ENCODE assay signal across 14 mouse cellular contexts in the genomic region with DNA sequence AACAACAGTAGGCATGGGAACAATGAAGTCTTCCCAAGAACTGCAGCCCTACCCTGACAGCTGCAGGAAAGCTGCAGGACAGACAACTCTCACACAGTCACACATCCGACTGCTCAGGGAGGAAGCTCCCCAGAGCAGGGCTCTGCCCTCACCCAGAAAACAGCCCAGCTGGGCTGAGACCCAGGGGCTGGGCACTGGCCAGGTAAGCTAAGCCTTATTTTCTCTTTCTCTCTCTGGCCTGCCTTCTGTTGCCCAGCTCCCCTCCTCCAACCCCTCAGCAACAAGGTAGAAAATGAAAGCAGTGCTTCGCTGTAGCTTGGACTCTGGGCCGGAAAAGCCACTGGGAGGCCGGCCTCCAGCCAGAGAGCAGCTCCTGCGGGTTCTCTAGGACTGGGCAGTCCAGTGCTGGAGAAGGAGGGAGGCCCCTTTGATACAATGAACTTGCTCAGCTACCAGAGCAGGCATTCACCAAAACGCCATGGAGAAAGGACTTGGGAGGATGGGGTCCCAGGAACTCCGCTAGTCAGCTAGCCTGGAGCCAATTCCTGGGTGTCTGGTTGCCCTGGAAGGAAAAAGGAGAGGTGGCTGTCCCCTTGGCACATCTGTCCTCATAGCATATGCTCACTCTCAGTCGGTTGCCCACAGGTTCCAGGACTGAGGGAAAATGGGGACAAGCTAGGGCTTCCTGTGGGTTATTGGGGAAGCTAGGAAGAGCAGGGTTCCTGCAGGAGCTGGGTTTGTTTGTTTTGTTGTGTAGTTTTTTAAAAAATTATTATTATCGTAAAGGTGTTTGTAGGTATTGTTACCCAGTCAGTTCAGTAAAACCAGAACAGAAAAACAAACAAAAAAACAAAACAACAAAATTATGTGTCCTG. TPM values are rescaled to one million over a fixed set of nuclear protein-coding genes. Genes with fewer than 3 reads are reported as not detected.
DNase-seq lines count a peak whose midpoint lies in the region; ATAC-seq and TF ChIP-seq lines count a peak whose summit lies in the region.
"Had no signal": no experiment of that assay in that cellular context is flagged by ENCODE, and none has a peak within 500 bp of the region (broad histone marks: within the 10 kb centered on the region; RNA-seq: fewer than 3 reads in every experiment).

No protein-coding gene starts in this region.

- TF ChIP-seq CTCF in small intestine, adult 2 months (IDR thresholded peaks at IDR 0.05; ENCODE audit: extremely low read depth, insufficient read length, insufficient replicate concordance, low read depth, low read length) = no peak

- H3K4me3 ChIP-seq in forebrain, embryonic 10.5 days = no peak overlapping the region
- H3K4me3 ChIP-seq in forebrain, embryonic 13.5 days = no peak overlapping the region
- no peak overlapping the region; the same call in 1 of the 2 replicates for H3K4me3 ChIP-seq in hindbrain, embryonic 16.5 days (ENCODE audit: low read length)
- no peak overlapping the region for H3K4me3 ChIP-seq in hindbrain, embryonic 13.5 days
- no peak overlapping the region for H3K4me3 ChIP-seq in midbrain, embryonic 11.5 days (ENCODE audit: low read depth, low read length)
- no peak overlapping the region for H3K4me3 ChIP-seq in midbrain, embryonic 13.5 days (replicated peaks)
- H3K4me3 ChIP-seq in small intestine, adult 2 months (ENCODE audit: low read depth, low read length) = 0 out of 2 replicates have a peak overlapping the region, but pooled peaks have one; percentile 6
- H3K4me3 ChIP-seq: erythroblast, embryonic 14.5 days had no signal

- ATAC-seq in forebrain, embryonic 13.5 days = no peak
- ATAC-seq in hindbrain, embryonic 16.5 days = no peak
- no peak for ATAC-seq in hindbrain, embryonic 13.5 days (ENCODE audit: low FRiP score)
- ATAC-seq in midbrain, embryonic 11.5 days (ENCODE audit: low FRiP score) = no peak
- ATAC-seq in midbrain, embryonic 13.5 days = no peak
- ATAC-seq: activated CD4-positive, CD25-positive, alpha-beta regulatory T cell, adult 4 months had no signal

- no peaks in the 10 kb centered on the region for H3K9me3 ChIP-seq in forebrain, embryonic 10.5 days
- H3K9me3 ChIP-seq in forebrain, embryonic 13.5 days (replicated peaks) = no peaks in the 10 kb centered on the region
- no peaks in the 10 kb centered on the region for H3K9me3 ChIP-seq in hindbrain, embryonic 16.5 days (ENCODE audit: control insufficient read depth, low read length)
- no peaks in the 10 kb centered on the region for H3K9me3 ChIP-seq in hindbrain, embryonic 13.5 days
- H3K9me3 ChIP-seq in midbrain, embryonic 11.5 days (ENCODE audit: control insufficient read depth, low read length) = no peaks in the 10 kb centered on the region
- H3K9me3 ChIP-seq in midbrain, embryonic 13.5 days = no peaks in the 10 kb centered on the region

- peaks cover 44% of the 10 kb centered on the region for H3K4me1 ChIP-seq in forebrain, embryonic 10.5 days
- peaks cover 27% of the 10 kb centered on the region for H3K4me1 ChIP-seq in forebrain, embryonic 13.5 days
- H3K4me1 ChIP-seq in hindbrain, embryonic 16.5 days (ENCODE audit: control insufficient read depth, insufficient read depth, low read depth, low read length) = peaks cover 9% of the 10 kb centered on the region
- H3K4me1 ChIP-seq in hindbrain, embryonic 13.5 days (replicated peaks) = peaks cover 27% of the 10 kb centered on the region
- H3K4me1 ChIP-seq in midbrain, embryonic 11.5 days (ENCODE audit: control insufficient read depth, insufficient read depth, low read length) = peaks cover 7% of the 10 kb centered on the region; the same call in 1 of the 2 replicates
- H3K4me1 ChIP-seq in midbrain, embryonic 13.5 days (replicated peaks) = peaks cover 26% of the 10 kb centered on the region
- no peaks in the 10 kb centered on the region for H3K4me1 ChIP-seq in small intestine, adult 2 months (ENCODE audit: control insufficient read depth, insufficient read depth, insufficient read length, low read length)

- TF ChIP-seq POLR2A in small intestine, adult 2 months (IDR thresholded peaks at IDR 0.05; ENCODE audit: low read depth, low read length) = no peak

- no peak overlapping the region for H3K27ac ChIP-seq in forebrain, embryonic 10.5 days
- no peak overlapping the region for H3K27ac ChIP-seq in forebrain, embryonic 13.5 days
- no peak overlapping the region for H3K27ac ChIP-seq in hindbrain, embryonic 16.5 days (ENCODE audit: low read depth, low read length)
- H3K27ac ChIP-seq in hindbrain, embryonic 13.5 days = no peak overlapping the region
- no peak overlapping the region for H3K27ac ChIP-seq in midbrain, embryonic 11.5 days (ENCODE audit: low read depth, low read length)
- no peak overlapping the region for H3K27ac ChIP-seq in midbrain, embryonic 13.5 days
- H3K27ac ChIP-seq in small intestine, adult 2 months (ENCODE audit: insufficient read depth, low read depth, low read length) = no peak overlapping the region

- 3% methylated on average over 9 of the region's 9 CpGs for WGBS in forebrain, embryonic 10.5 days
- 3% methylated on average over 9 of the region's 9 CpGs for WGBS in forebrain, embryonic 13.5 days
- 4% methylated on average over 9 of the region's 9 CpGs for WGBS in hindbrain, embryonic 16.5 days
- 5% methylated on average over 9 of the region's 9 CpGs for WGBS in hindbrain, embryonic 13.5 days
- 3% methylated on average over 9 of the region's 9 CpGs for WGBS in midbrain, embryonic 11.5 days
- WGBS in midbrain, embryonic 13.5 days = 3% methylated on average over 9 of the region's 9 CpGs
- 8% methylated on average over 9 of the region's 9 CpGs for WGBS in small intestine, adult 2 months

- no peak overlapping the region for H3K9ac ChIP-seq in forebrain, embryonic 13.5 days
- H3K9ac ChIP-seq in hindbrain, embryonic 16.5 days (ENCODE audit: low read depth, low read length) = no peak overlapping the region
- no peak overlapping the region for H3K9ac ChIP-seq in hindbrain, embryonic 13.5 days
- no peak overlapping the region for H3K9ac ChIP-seq in midbrain, embryonic 11.5 days (ENCODE audit: low read length)
- H3K9ac ChIP-seq in midbrain, embryonic 13.5 days (replicated peaks) = no peak overlapping the region

- peak; percentile 31 for DNase-seq in forebrain, embryonic 10.5 days (ENCODE audit: extremely low spot score, low spot score)
- DNase-seq in midbrain, embryonic 11.5 days (ENCODE audit: low spot score, missing footprints) = peak; percentile 91
- no peak for DNase-seq in spleen, adult 18-20 months
- DNase-seq: layer of hippocampus, postnatal 36 days; thymus, postnatal 14 days had no signal

- H3K36me3 ChIP-seq in forebrain, embryonic 10.5 days (replicated peaks) = no peaks in the 10 kb centered on the region
- no peaks in the 10 kb centered on the region for H3K36me3 ChIP-seq in forebrain, embryonic 13.5 days (ENCODE audit: poor library complexity, severe bottlenecking)
- no peaks in the 10 kb centered on the region for H3K36me3 ChIP-seq in hindbrain, embryonic 16.5 days (ENCODE audit: control insufficient read depth, insufficient read depth, low read length)
- no peaks in the 10 kb centered on the region for H3K36me3 ChIP-seq in hindbrain, embryonic 13.5 days
- no peaks in the 10 kb centered on the region for H3K36me3 ChIP-seq in midbrain, embryonic 11.5 days (ENCODE audit: control insufficient read depth, insufficient read depth, low read length)
- H3K36me3 ChIP-seq in midbrain, embryonic 13.5 days = no peaks in the 10 kb centered on the region
- H3K36me3 ChIP-seq in small intestine, adult 2 months (ENCODE audit: control insufficient read depth, insufficient read depth, low read length) = no peaks in the 10 kb centered on the region
- H3K36me3 ChIP-seq: G1E had no signal

- H3K27me3 ChIP-seq in forebrain, embryonic 10.5 days (ENCODE audit: poor library complexity, severe bottlenecking) = peaks cover 100% of the 10 kb centered on the region
- peaks cover 98% of the 10 kb centered on the region for H3K27me3 ChIP-seq in forebrain, embryonic 13.5 days
- peaks cover 72% of the 10 kb centered on the region for H3K27me3 ChIP-seq in hindbrain, embryonic 16.5 days (replicated peaks; ENCODE audit: control insufficient read depth, insufficient read depth, low read length)
- peaks cover 97% of the 10 kb centered on the region for H3K27me3 ChIP-seq in hindbrain, embryonic 13.5 days
- peaks cover 97% of the 10 kb centered on the region for H3K27me3 ChIP-seq in midbrain, embryonic 11.5 days (ENCODE audit: control insufficient read depth, insufficient read depth, low read length)
- peaks cover 98% of the 10 kb centered on the region for H3K27me3 ChIP-seq in midbrain, embryonic 13.5 days
- H3K27me3 ChIP-seq in small intestine, adult 2 months (ENCODE audit: control insufficient read depth, insufficient read depth, low read length) = peaks cover 77% of the 10 kb centered on the region

- H3K4me2 ChIP-seq in forebrain, embryonic 13.5 days = no peak overlapping the region
- H3K4me2 ChIP-seq in hindbrain, embryonic 16.5 days (ENCODE audit: low read length) = peak overlapping the region; percentile 7; the same call in 1 of the 2 replicates
- no peak overlapping the region for H3K4me2 ChIP-seq in hindbrain, embryonic 13.5 days
- H3K4me2 ChIP-seq in midbrain, embryonic 11.5 days = no peak overlapping the region
- H3K4me2 ChIP-seq in midbrain, embryonic 13.5 days (replicated peaks) = no peak overlapping the region

RNA-seq across cellular contexts. Expression of a gene that starts 6.9 kb away (rescaled TPM):
- polyA plus RNA-seq in forebrain, embryonic 10.5 days (2016; fragmentation: Nextera tagmentation; extraction: Ambion mirVana) = 0.38 and 0.69 TPM in 2 replicates
- polyA plus RNA-seq in forebrain, embryonic 13.5 days (2015; fragmentation: Nextera tagmentation; extraction: Ambion mirVana) = not detected in 2 replicates
- polyA plus RNA-seq in hindbrain, embryonic 16.5 days (2015; fragmentation: Nextera tagmentation; extraction: Ambion mirVana) = 0.10 TPM in 1 of 2 replicates, not detected in the other
- polyA plus RNA-seq in hindbrain, embryonic 13.5 days (2015; fragmentation: Nextera tagmentation; extraction: Ambion mirVana) = 0.54 and 1.5 TPM in 2 replicates
- polyA plus RNA-seq in midbrain, embryonic 11.5 days (2014; fragmentation: Nextera tagmentation; extraction: Ambion mirVana) = 0.10 TPM in 1 of 2 replicates, not detected in the other
- polyA plus RNA-seq in midbrain, embryonic 13.5 days (2015; fragmentation: Nextera tagmentation; extraction: Ambion mirVana) = not detected in 2 replicates
- not detected in 2 replicates for polyA plus RNA-seq in small intestine, adult 2 months (2012; rRNA removed)
- polyA plus RNA-seq: activated CD4-positive, CD25-positive, alpha-beta regulatory T cell, adult 4 months; erythroblast, embryonic 14.5 days; frontal cortex, adult 2 months; G1E had no signal

Comparison
In these comparisons a context has a peak if more than half of its experiments do, and no peak if none do; other contexts are left out.
1. DNase-seq: peak in forebrain, embryonic 10.5 days (single experiment) and midbrain, embryonic 11.5 days (single experiment); none in spleen, adult 18-20 months (0 of 2).